ENCODE assay signal across 8 mouse cellular contexts in the genomic region with DNA sequence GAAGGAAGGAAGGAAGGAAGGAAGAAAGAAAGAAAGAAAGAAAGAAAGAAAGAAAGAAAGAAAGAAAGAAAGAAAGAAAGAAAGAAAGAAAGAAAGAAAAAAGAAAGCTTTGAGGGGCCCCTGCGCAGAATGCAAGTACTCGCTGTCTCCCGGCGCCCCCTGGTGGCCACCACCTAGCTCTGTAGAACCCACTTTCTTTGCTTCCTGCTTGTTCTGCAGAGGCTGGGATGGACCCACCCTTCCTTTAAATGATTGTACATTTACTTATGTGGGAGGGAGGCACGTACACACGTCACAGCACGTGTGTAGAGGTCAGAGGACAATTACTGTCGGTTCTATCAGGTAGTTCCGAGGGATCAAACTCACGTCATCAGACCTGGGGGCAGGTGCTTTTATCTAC. TPM values are rescaled to one million over a fixed set of nuclear protein-coding genes. Genes with fewer than 3 reads are reported as not detected.
A peak's percentile ranks its signal among the peaks of the same experiment; 100 is the strongest.
DNase-seq lines count a peak whose midpoint lies in the region; ATAC-seq and TF ChIP-seq lines count a peak whose summit lies in the region.

No protein-coding gene starts in this region.

- dilution Hi-C loops in CH12.LX (cut with MboI; ENCODE audit: extremely low pct_ligation_motif_present, extremely low pct_unique_long_range_greater_than_20kb, low sequenced_read_pairs): no loop called here

- H3K4me2 ChIP-seq in CH12.LX (ENCODE audit: insufficient read depth, low read depth, poor library complexity, severe bottlenecking): no peak overlapping the region
- H3K4me2 ChIP-seq in embryonic facial prominence, embryonic 11.5 days (ENCODE audit: low read depth, low read length): no peak overlapping the region
- no peak overlapping the region for H3K4me2 ChIP-seq in heart, postnatal 0 days (ENCODE audit: low read depth, low read length)

- WGBS in embryonic facial prominence, embryonic 11.5 days: 15% methylated on average over 10 of the region's 10 CpGs
- WGBS in heart, postnatal 0 days: 13% methylated on average over 10 of the region's 10 CpGs

- H3K4me3 ChIP-seq in CH12.LX (replicated peaks in 1 of 3; ENCODE audit: low read depth in 2 of 3, low read length in 2 of 3, poor library complexity in 1 of 3): no peak overlapping the region
- H3K4me3 ChIP-seq in embryonic facial prominence, embryonic 11.5 days (ENCODE audit: low read depth, low read length): no peak overlapping the region
- no peak overlapping the region for H3K4me3 ChIP-seq in heart, postnatal 0 days (ENCODE audit: low read depth, low read length)
- no peak overlapping the region for H3K4me3 ChIP-seq in layer of hippocampus, adult 2 months

- DNase-seq in CH12.LX (ENCODE audit: extremely low read depth): peak; percentile 66
- DNase-seq in adrenal gland, postnatal 25 days: peak; percentile 88
- DNase-seq in embryonic facial prominence, embryonic 11.5 days (ENCODE audit: low spot score): peak; percentile 88
- DNase-seq in heart, postnatal 0 days (ENCODE audit: low spot score): peak; percentile 68
- DNase-seq in layer of hippocampus, adult 2 months (ENCODE audit: low spot score in 2 of 2): peak; percentile 62 to 72
- DNase-seq in lung, postnatal 36 days: peak; percentile 85
- peak; percentile 77 for DNase-seq in right cerebral cortex, adult 18-20 months
- peak; percentile 77 for DNase-seq in thymus, postnatal 36 days

- TF ChIP-seq CTCF in CH12.LX (conservative IDR thresholded peaks at IDR 0.05 in 1 of 2, IDR thresholded peaks at IDR 0.05 in 1 of 2; ENCODE audit: low read depth in 2 of 2, low read length in 2 of 2): peak; percentile 36 to 78
- TF ChIP-seq CTCF in heart, postnatal 0 days (IDR thresholded peaks at IDR 0.05; ENCODE audit: low read depth): peak; percentile 80
- peak; percentile 83 for TF ChIP-seq CTCF in layer of hippocampus, adult 2 months (conservative IDR thresholded peaks at IDR 0.05)

- peaks cover 13 to 23% of the 10 kb centered on the region in 2 experiments for H3K36me3 ChIP-seq in CH12.LX (replicated peaks in 1 of 2; ENCODE audit: control insufficient read depth in 1 of 2, insufficient read depth in 1 of 2, low read length in 1 of 2)
- no peaks in the 10 kb centered on the region; the same call in none of the 2 replicates for H3K36me3 ChIP-seq in embryonic facial prominence, embryonic 11.5 days (replicated peaks; ENCODE audit: control insufficient read depth, insufficient read depth, low read depth, low read length)
- peaks cover 29% of the 10 kb centered on the region for H3K36me3 ChIP-seq in heart, postnatal 0 days (replicated peaks; ENCODE audit: control insufficient read depth, insufficient read depth, low read length)

- no peaks in the 10 kb centered on the region for H3K9me3 ChIP-seq in CH12.LX (replicated peaks; ENCODE audit: low read length)
- H3K9me3 ChIP-seq in embryonic facial prominence, embryonic 11.5 days (replicated peaks; ENCODE audit: control insufficient read depth, low read length): no peaks in the 10 kb centered on the region
- no peaks in the 10 kb centered on the region for H3K9me3 ChIP-seq in heart, postnatal 0 days (replicated peaks; ENCODE audit: control insufficient read depth, low read length)

- no peak overlapping the region for H3K27ac ChIP-seq in CH12.LX (ENCODE audit: insufficient read depth, low read depth)
- no peak overlapping the region for H3K27ac ChIP-seq in embryonic facial prominence, embryonic 11.5 days (replicated peaks; ENCODE audit: low read depth, low read length)
- H3K27ac ChIP-seq in heart, postnatal 0 days (ENCODE audit: low read depth): no peak overlapping the region
- H3K27ac ChIP-seq in layer of hippocampus, adult 2 months: no peak overlapping the region

- in situ Hi-C loops in CH12.LX (cut with MboI; ENCODE audit: low pct_ligation_motif_present, low pct_unique_long_range_greater_than_20kb, low sequenced_read_pairs): loop anchor here (5.0 kb wide), 1 partner anchor 131 kb away; no protein-coding TSS in a partner anchor

- no peak for ATAC-seq in embryonic facial prominence, embryonic 11.5 days (replicated peaks; ENCODE audit: insufficient number of reproducible peaks, low FRiP score, low TSS enrichment, low read depth)
- ATAC-seq in heart, postnatal 0 days (ENCODE audit: insufficient read depth, low read depth): peak; percentile 56

- no peak for TF ChIP-seq POLR2A in CH12.LX (IDR thresholded peaks at IDR 0.05; ENCODE audit: low read depth, low read length)

- H3K27me3 ChIP-seq in CH12.LX (replicated peaks): peaks cover 39% of the 10 kb centered on the region
- no peaks in the 10 kb centered on the region for H3K27me3 ChIP-seq in embryonic facial prominence, embryonic 11.5 days (ENCODE audit: control insufficient read depth, insufficient read depth, low read length)
- H3K27me3 ChIP-seq in heart, postnatal 0 days (ENCODE audit: control insufficient read depth, insufficient read depth, low read length): 0 out of 2 replicates have a peak, but pooled peaks cover 4% of the 10 kb centered on the region

- TF ChIP-seq RAD21 in CH12.LX (IDR thresholded peaks at IDR 0.05; ENCODE audit: low read depth, low read length): peak; percentile 61

- H3K4me1 ChIP-seq in CH12.LX (ENCODE audit: control insufficient read depth in 1 of 2, insufficient read depth in 2 of 2): peaks cover 19 to 37% of the 10 kb centered on the region in 2 experiments
- H3K4me1 ChIP-seq in embryonic facial prominence, embryonic 11.5 days (ENCODE audit: control insufficient read depth, insufficient read depth, low read length): no peaks in the 10 kb centered on the region
- H3K4me1 ChIP-seq in heart, postnatal 0 days (ENCODE audit: control insufficient read depth, insufficient read depth): no peaks in the 10 kb centered on the region

- H3K79me2 ChIP-seq in CH12.LX (replicated peaks; ENCODE audit: control insufficient read depth, extremely low read depth, insufficient read depth, poor library complexity, severe bottlenecking): no peaks in the 10 kb centered on the region

- H3K9ac ChIP-seq in CH12.LX (ENCODE audit: insufficient read depth, low read depth): no peak overlapping the region
- H3K9ac ChIP-seq in embryonic facial prominence, embryonic 11.5 days (replicated peaks; ENCODE audit: low read length): no peak overlapping the region; the same call in 1 of the 2 replicates
- H3K9ac ChIP-seq in heart, postnatal 0 days (replicated peaks; ENCODE audit: low read depth, low read length): no peak overlapping the region

- no peak for TF ChIP-seq EP300 in CH12.LX (IDR thresholded peaks at IDR 0.05; ENCODE audit: low read length)
- no peak for TF ChIP-seq EP300 in heart, postnatal 0 days (IDR thresholded peaks at IDR 0.05; ENCODE audit: low read depth)

TF ChIP-seq in CH12.LX, 34 proteins besides CTCF, POLR2A, EP300 and RAD21:
- TF ChIP-seq RCOR1 (conservative IDR thresholded peaks at IDR 0.05; ENCODE audit: low read depth, low read length): no peak
- TF ChIP-seq SMC3 (IDR thresholded peaks at IDR 0.05; ENCODE audit: low read depth, low read length): peak; percentile 71
- peak; percentile 30; the same call in 1 of the 2 replicates for TF ChIP-seq ELF1 (IDR thresholded peaks at IDR 0.05; ENCODE audit: low read depth, low read length)
TF ChIP-seq in CH12.LX: peak in this region for 2.

RNA-seq across cellular contexts. Expression of a gene that starts 23.2 kb away (rescaled TPM):
- total RNA-seq in CH12.LX (2012; rRNA removed): 26.3 and 30.9 TPM in 2 replicates
- 18.3 and 18.5 TPM in 2 replicates for total RNA-seq in CH12.LX (2014; rRNA removed)
- 22.7 and 23.7 TPM in 2 replicates for polyA plus RNA-seq in CH12.LX (2012; ENCODE audit: insufficient read length, low read depth)
- total RNA-seq in adrenal gland, postnatal 25 days (2021): 58.5 and 60.1 TPM in 2 replicates
- 23.8 and 23.9 TPM in 2 replicates for polyA plus RNA-seq in embryonic facial prominence, embryonic 11.5 days (2014; fragmentation: Nextera tagmentation; extraction: Ambion mirVana)
- total RNA-seq in heart, postnatal 0 days (2014; rRNA removed; ENCODE audit: low replicate concordance): 57.6 and 86.8 TPM in 2 replicates
- 33.5 and 35.2 TPM in 2 replicates for polyA plus RNA-seq in heart, postnatal 0 days (2015; fragmentation: Nextera tagmentation; extraction: Ambion mirVana)
- total RNA-seq in layer of hippocampus, adult 2 months (2021): 10 to 100 TPM; 33.9 to 35.9 TPM

RNA-seq across cellular contexts. Expression of a gene that starts 35.9 kb away (rescaled TPM):
- 0.13 and 0.17 TPM in 2 replicates for total RNA-seq in CH12.LX (2012; rRNA removed)
- not detected in 2 replicates for total RNA-seq in CH12.LX (2014; rRNA removed)
- polyA plus RNA-seq in CH12.LX (2012; ENCODE audit: insufficient read length, low read depth): not detected in 2 replicates
- total RNA-seq in adrenal gland, postnatal 25 days (2021): 111 and 165 TPM in 2 replicates
- 2.8 and 6.4 TPM in 2 replicates for polyA plus RNA-seq in embryonic facial prominence, embryonic 11.5 days (2014; fragmentation: Nextera tagmentation; extraction: Ambion mirVana)
- 14.5 and 22.2 TPM in 2 replicates for total RNA-seq in heart, postnatal 0 days (2014; rRNA removed; ENCODE audit: low replicate concordance)
- 7.1 and 8.4 TPM in 2 replicates for polyA plus RNA-seq in heart, postnatal 0 days (2015; fragmentation: Nextera tagmentation; extraction: Ambion mirVana)
- 100 to 1,000 TPM; 170 to 183 TPM for total RNA-seq in layer of hippocampus, adult 2 months (2021)

Comparison
In these comparisons a context has a peak if more than half of its experiments do, and no peak if none do; other contexts are left out.
1. RNA of a gene that starts 35.9 kb away (total RNA-seq): 170 to 183 TPM in layer of hippocampus, adult 2 months, 111 to 165 TPM in adrenal gland, postnatal 25 days and 14.5 to 22.2 TPM in heart, postnatal 0 days; 0.13 to 0.17 TPM in CH12.LX; every median in the first group is over 10 times any median in the second.
2. Peak in every context shown above with its lines, with median percentiles within 50 percentile points of each other: DNase-seq and CTCF ChIP-seq.